Mouse (Mus musculus): ENCODE results near the gene Lrg1.

- TF ChIP-seq CTCF (IDR thresholded peaks at IDR 0.05; ENCODE audit: extremely low read depth, insufficient read depth, insufficient read length, insufficient replicate concordance) (no peak), POLR2A (IDR thresholded peaks at IDR 0.05; ENCODE audit: low read depth, low read length) (peak; percentile 76)
Observed at GRCm38 (mm10) chr17:56078880-56079795, 42.7 kb downstream of the Lrg1 start, which contains the start of gene Hdgfl2.
